Mouse (Mus musculus) heart, adult 2 months (tissue): ENCODE data around the gene Arnt2. TPM values are rescaled to one million over a fixed set of nuclear protein-coding genes. Genes with fewer than 3 reads are reported as not detected.
A peak's percentile ranks its signal among the peaks of the same experiment; 100 is the strongest.

ENCODE experiments used
- DNase-seq, 2 experiments: peaks; one replicate each; pipeline ENCODE4 v3.0.0; 2021
- H3K27ac ChIP-seq: fragments of 200-600 bp; 2 replicates; pipeline ENCODE4 v1.8.1; 2022
- H3K27me3 ChIP-seq: fragments of 200-500 bp; 2 replicates; pipeline ENCODE4 v1.6.1; 2012; ENCODE audit warnings: mild to moderate bottlenecking, low read length, inconsistent platforms, mixed read lengths; ENCODE audit not compliant: control insufficient read depth, insufficient read depth
- H3K36me3 ChIP-seq: fragments of 200-500 bp; 2 replicates; pipeline ENCODE4 v1.6.1; 2012; ENCODE audit warnings: low read length, inconsistent platforms; ENCODE audit not compliant: control insufficient read depth, insufficient read depth
- H3K4me1 ChIP-seq: fragments of 200-500 bp; 2 replicates; pipeline ENCODE4 v1.6.1; 2011; ENCODE audit warnings: low read length; ENCODE audit not compliant: control insufficient read depth, insufficient read depth
- H3K4me3 ChIP-seq: fragments of 200-600 bp; 2 replicates; pipeline ENCODE4 v1.8.1; 2022
- H3K79me2 ChIP-seq: fragments of 200-500 bp; replicated peaks from 2 replicates; pipeline ENCODE4 v1.6.1; 2012; ENCODE audit warnings: mild to moderate bottlenecking, inconsistent platforms, low read length, moderate library complexity, mixed read lengths; ENCODE audit not compliant: control insufficient read depth, insufficient read depth
- H3K9ac ChIP-seq: fragments of 200-500 bp; 2 replicates; pipeline ENCODE4 v1.6.1; 2012; ENCODE audit warnings: low read depth, mild to moderate bottlenecking, control low read depth, inconsistent platforms, low read length, mixed read lengths
- CTCF ChIP-seq: fragments of 200-600 bp; IDR thresholded peaks from 2 replicates; pipeline ENCODE4 v1.8.1; 2022; ENCODE audit warnings: antibody characterized with exemption, mild to moderate bottlenecking, moderate library complexity
- EP300 ChIP-seq: fragments of 200-500 bp; IDR thresholded peaks from 2 replicates; pipeline ENCODE4 v1.6.1; 2011; ENCODE audit warnings: low read depth, low read length, control low read depth; ENCODE audit not compliant: insufficient read depth
- POLR2A ChIP-seq: fragments of 200-500 bp; IDR thresholded peaks from 2 replicates; pipeline ENCODE4 v1.6.1; 2011; ENCODE audit warnings: mild to moderate bottlenecking, low read depth, low read length, control low read depth; ENCODE audit not compliant: insufficient read depth
- WGBS: fragments of 180-500 bp; shearing (Covaris S2); methylation state at CpG from one replicate; pipeline ENCODE4 v1.1.7; 2018; 5-methylcytosine and 5-hydroxymethylcytosine counted together
- intact Hi-C: fragments of 180-260 bp; cut with DNase I; formaldehyde crosslinking; loops from one replicate; pipeline ENCODE4 v1.15.1; 2025
- polyA plus RNA-seq: library from polyadenylated mRNA; depleted of rRNA; stranded (reverse); fragments of >200 nt; gene quantifications from 2 replicates; pipeline ENCODE4 v1.2.3, GENCODE M21; 2012
- total RNA-seq, 2 experiments: library from RNA; stranded (reverse); gene quantifications; 2 replicates each; pipeline ENCODE4 v1.2.3; 2021

Arnt2 gene
- total and polyA plus RNA-seq, 3 experiments: 0.34 to 0.91 (median 0.70) TPM

DNA sequence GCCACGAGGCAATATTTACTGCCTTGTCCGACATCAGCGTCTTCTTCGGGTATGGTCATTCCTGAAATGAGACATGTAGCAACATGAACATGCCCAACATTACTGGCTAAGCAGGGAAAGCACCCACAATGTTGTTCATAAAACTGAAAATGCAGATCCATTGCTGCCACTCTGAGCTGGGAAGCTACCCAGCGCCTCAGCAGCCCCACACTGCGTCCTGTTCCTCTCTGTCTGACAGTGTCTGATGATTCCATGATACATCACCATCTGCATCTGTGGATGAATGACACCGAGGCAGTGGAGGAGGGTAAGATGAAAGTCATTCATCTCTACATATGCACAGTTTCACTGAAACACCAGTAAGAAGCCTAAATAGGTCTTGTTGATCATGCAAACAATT, 124.2 kb downstream of the Arnt2 start:
- intact Hi-C loops: no loop called here
- TF ChIP-seq CTCF: no peak
- TF ChIP-seq POLR2A: no peak
- no peak for TF ChIP-seq EP300
- Histone ChIP-seq H3K27me3 (no peaks in the 10 kb centered on the region), H3K36me3 (no peaks in the 10 kb centered on the region), H3K79me2 (no peaks in the 10 kb centered on the region), H3K27ac (no peak overlapping the region), H3K4me1 (no peaks in the 10 kb centered on the region), H3K4me3 (no peak overlapping the region), H3K9ac (no peak overlapping the region)
- DNase-seq: no peak
- 89% methylated on average over 7 of the region's 7 CpGs for WGBS

DNA sequence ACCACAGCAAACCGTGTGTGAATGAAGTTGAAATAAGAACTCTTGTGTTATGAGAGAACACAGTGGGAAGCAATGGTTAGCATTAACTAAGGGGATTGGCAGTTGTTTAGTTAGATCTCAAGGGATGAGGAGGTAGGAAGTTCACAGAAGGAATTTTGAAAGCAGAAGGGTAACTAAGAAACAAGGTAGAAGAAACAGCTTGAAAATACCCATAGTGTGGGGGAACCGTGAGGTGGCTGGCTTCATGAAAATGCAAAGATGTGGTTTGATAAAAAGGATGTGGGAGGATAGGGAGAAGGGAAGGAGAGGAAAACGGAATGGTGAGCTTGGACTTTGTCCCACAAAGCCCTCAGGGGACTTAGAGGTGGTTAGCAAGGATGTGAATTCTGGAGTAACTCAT, 125.0 kb downstream of the Arnt2 start:
- TF ChIP-seq POLR2A: no peak
- no peak for TF ChIP-seq EP300
- no peak for TF ChIP-seq CTCF
- whole genome bisulfite sequencing: 50% methylated on average over 3 of the region's 3 CpGs
- no peak overlapping the region for H3K4me3 ChIP-seq
- no peaks in the 10 kb centered on the region for H3K4me1 ChIP-seq
- intact Hi-C loops: no loop called here
- H3K27me3 ChIP-seq: no peaks in the 10 kb centered on the region
- H3K36me3 ChIP-seq: no peaks in the 10 kb centered on the region
- no peaks in the 10 kb centered on the region for H3K79me2 ChIP-seq
- no peak overlapping the region for H3K9ac ChIP-seq
- DNase-seq: no peak
- no peak overlapping the region for H3K27ac ChIP-seq

DNA sequence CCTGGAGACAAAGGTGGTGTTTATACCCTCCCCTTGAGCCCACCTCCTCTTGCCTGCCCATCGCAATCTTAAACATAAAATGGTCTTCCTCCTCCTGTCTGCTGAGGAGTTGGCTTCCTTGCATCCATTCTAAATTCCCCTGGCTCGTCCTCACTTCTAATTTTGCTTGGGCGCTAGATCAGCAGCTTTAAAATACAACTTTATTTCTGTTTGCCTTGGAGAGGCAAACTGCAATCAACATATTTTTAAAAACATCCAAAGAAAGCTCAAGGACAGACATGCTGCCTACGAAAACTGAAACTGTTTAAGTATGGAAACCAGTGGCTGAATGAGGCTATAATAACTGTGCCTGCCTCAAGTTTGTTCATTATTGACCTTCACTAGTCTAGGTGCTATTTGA, 127.7 kb downstream of the Arnt2 start:
- Histone ChIP-seq H3K9ac (no peak overlapping the region), H3K4me1 (no peaks in the 10 kb centered on the region), H3K27ac (no peak overlapping the region), H3K79me2 (no peaks in the 10 kb centered on the region), H3K4me3 (no peak overlapping the region), H3K36me3 (no peaks in the 10 kb centered on the region), H3K27me3 (no peaks in the 10 kb centered on the region)
- DNase-seq: no peak
- intact Hi-C loops: no loop called here
- TF ChIP-seq POLR2A (no peak), CTCF (no peak), EP300 (no peak)
- 80% methylated on average over 4 of the region's 4 CpGs for WGBS

DNA sequence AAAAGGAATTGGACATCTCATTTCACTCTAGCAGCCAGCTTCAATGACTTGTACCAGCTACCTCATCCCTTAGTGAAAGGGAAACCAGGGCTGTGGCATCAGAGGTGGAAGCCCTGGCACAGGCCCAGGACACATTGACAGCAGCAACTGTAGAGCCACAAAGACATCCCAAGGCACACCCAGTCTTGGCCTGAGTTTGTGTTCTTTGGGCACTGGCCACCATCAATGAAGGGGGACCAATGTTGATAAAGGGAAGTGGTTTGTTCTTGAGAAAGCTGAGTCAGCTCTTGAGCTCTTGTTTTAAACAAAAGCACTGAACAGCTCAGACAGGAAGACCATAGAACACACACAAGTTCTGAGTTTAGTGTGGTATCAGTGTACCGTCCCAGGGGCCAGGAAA, 130.7 kb downstream of the Arnt2 start:
- 41% methylated on average over 1 of the region's 1 CpGs for WGBS
- DNase-seq: peak in 1 of 2 experiments; percentile 45

DNA sequence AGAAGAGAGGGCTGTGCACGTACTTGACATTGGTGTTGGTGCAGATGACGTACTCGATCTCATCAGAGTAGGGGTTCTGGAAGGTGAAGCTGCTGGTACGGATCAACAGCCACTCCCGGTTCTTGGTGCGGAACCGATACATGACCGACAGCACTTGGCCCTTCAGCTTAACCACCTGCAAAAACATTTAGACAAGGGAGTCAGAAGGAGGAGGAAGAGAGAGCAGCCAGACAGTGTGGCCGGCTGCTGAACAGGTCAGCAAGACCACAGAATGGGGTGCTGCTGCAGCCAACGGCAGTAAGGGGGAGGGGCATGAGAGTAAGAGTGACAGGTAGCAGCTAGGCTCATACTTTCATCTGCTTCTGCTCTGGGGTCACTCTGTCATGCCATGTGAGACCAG, 134.7 kb downstream of the Arnt2 start:
- no peak for DNase-seq
- intact Hi-C loops: no loop called here
- TF ChIP-seq POLR2A (no peak), CTCF (no peak), EP300 (no peak)
- Histone ChIP-seq H3K79me2 (no peaks in the 10 kb centered on the region), H3K36me3 (no peaks in the 10 kb centered on the region), H3K9ac (no peak overlapping the region), H3K27ac (no peak overlapping the region), H3K27me3 (no peaks in the 10 kb centered on the region), H3K4me1 (no peaks in the 10 kb centered on the region), H3K4me3 (no peak overlapping the region)
- WGBS: 81% methylated on average over 10 of the region's 10 CpGs

More for the DNA sequence above, 130.7 kb downstream of the Arnt2 start:
- no peak overlapping the region for H3K9ac ChIP-seq
- no peaks in the 10 kb centered on the region for H3K79me2 ChIP-seq
- no peaks in the 10 kb centered on the region for H3K36me3 ChIP-seq
- H3K27ac ChIP-seq: no peak overlapping the region
- intact Hi-C loops: no loop called here
- no peak overlapping the region for H3K4me3 ChIP-seq
- no peaks in the 10 kb centered on the region for H3K4me1 ChIP-seq
- TF ChIP-seq POLR2A (no peak), EP300 (no peak), CTCF (no peak)
- H3K27me3 ChIP-seq: no peaks in the 10 kb centered on the region

DNA sequence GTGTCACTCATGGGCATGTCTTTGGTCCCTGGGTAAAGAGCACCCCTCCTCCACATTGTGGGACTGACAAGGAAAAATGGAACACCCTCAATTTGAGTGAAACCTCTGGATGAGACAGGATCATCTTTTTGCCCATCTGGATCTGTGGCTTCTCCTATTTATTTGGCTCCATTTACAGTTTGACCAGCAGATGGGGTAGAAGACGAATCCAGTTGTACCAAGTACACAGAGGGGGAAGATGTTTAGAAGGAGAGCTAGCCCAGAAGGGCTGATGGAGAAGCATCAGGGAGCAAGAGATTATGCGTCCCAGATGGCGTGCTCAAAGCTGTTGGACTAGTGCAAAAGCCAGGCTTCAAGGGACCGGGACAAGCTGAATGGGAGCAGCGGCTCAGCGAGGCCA, 136.0 kb downstream of the Arnt2 start:
- H3K36me3 ChIP-seq: no peaks in the 10 kb centered on the region
- DNase-seq: no peak
- H3K4me3 ChIP-seq: no peak overlapping the region
- no peak overlapping the region for H3K27ac ChIP-seq
- WGBS: 67% methylated on average over 6 of the region's 6 CpGs
- intact Hi-C loops: loop anchor here (2.0 kb wide), 1 partner anchor 83 kb away; no protein-coding TSS in a partner anchor
- H3K79me2 ChIP-seq: no peaks in the 10 kb centered on the region
- H3K9ac ChIP-seq: no peak overlapping the region
- TF ChIP-seq POLR2A: no peak
- peak; percentile 37 for TF ChIP-seq CTCF
- no peak for TF ChIP-seq EP300
- no peaks in the 10 kb centered on the region for H3K4me1 ChIP-seq
- H3K27me3 ChIP-seq: no peaks in the 10 kb centered on the region
